Comparison of ENCODE assay signal across 8 mouse cellular contexts in the genomic region with DNA sequence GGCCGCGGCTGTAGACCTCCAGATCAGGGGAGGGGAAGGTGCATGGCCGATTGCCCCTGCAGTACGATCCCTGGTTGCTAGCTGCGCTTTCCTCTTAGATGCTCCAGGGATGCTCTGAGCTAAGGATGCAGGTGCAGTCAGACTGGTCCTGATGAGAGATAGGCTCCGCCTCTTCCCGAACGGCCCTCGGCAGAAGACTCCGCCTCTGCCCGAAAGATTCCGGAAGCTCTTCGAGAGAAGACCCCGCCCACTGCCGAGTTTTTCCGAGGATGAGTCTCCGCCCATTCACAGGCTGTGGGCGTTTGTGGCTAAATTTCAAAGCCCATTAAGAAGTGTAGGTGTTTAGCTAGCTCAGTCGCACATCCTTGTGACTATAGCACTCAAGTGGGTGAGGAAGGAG. TPM values are rescaled to one million over a fixed set of nuclear protein-coding genes. Genes with fewer than 3 reads are reported as not detected.
DNase-seq lines count a peak whose midpoint lies in the region; ATAC-seq lines count a peak whose summit lies in the region.
"Not testable (repeated sequence)": the region's sequence is repeated elsewhere in the genome, so short reads cannot be mapped to it uniquely, and the experiment has no call there.

No protein-coding gene starts in this region.

- not testable (repeated sequence) for H3K9me3 ChIP-seq in forebrain, embryonic 13.5 days (replicated peaks); heart, embryonic 16.5 days (replicated peaks; ENCODE audit: control insufficient read depth, low read length); liver, embryonic 11.5 days (ENCODE audit: control insufficient read depth, low read length)

- peak overlapping the region; percentile 73 for H3K27ac ChIP-seq in forebrain, embryonic 13.5 days
- not testable (repeated sequence) for H3K27ac ChIP-seq in heart, embryonic 16.5 days (ENCODE audit: low read length); liver, embryonic 11.5 days (ENCODE audit: low read depth, low read length)

- H3K4me2 ChIP-seq in forebrain, embryonic 13.5 days, result peak overlapping the region; percentile 59
- peak overlapping the region; percentile 41; the same call in 1 of the 2 replicates for H3K4me2 ChIP-seq in heart, embryonic 16.5 days (ENCODE audit: low read depth, low read length)
- H3K4me2 ChIP-seq in liver, embryonic 11.5 days, result peak overlapping the region; percentile 40

- WGBS in forebrain, embryonic 13.5 days, result 1% methylated on average over 19 of the region's 19 CpGs
- WGBS in heart, embryonic 16.5 days, result 1% methylated on average over 18 of the region's 19 CpGs
- 2% methylated on average over 17 of the region's 19 CpGs for WGBS in liver, embryonic 11.5 days

- DNase-seq in CD8-positive naive resting alpha-beta T cell, adult 2 months (ENCODE audit: low read depth in 2 of 2, low spot score in 2 of 2), result peak; percentile 83 to 91
- peak; percentile 70 for DNase-seq in c-Kit-positive CD71-positive TER-119-positive erythroid progenitor cells, embryonic 14.5 days (ENCODE audit: low spot score)
- peak; percentile 92 for DNase-seq in kidney, postnatal 14 days
- peak; percentile 65 for DNase-seq in liver, embryonic 11.5 days (ENCODE audit: low spot score)
- DNase-seq in spleen, postnatal 36 days (ENCODE audit: low spot score in 2 of 2), result peak; percentile 89 to 93

- H3K9ac ChIP-seq in forebrain, embryonic 13.5 days, result peak overlapping the region; percentile 57; the same call in 1 of the 2 replicates
- not testable (repeated sequence) for H3K9ac ChIP-seq in heart, embryonic 16.5 days (ENCODE audit: low read length); liver, embryonic 11.5 days (ENCODE audit: low read depth, low read length)

- ATAC-seq in forebrain, embryonic 13.5 days, result peak; percentile 84
- ATAC-seq in heart, embryonic 16.5 days (replicated peaks; ENCODE audit: extremely low read depth, insufficient read depth, low FRiP score), result peak; percentile 49
- peak; percentile 61 for ATAC-seq in liver, embryonic 11.5 days (replicated peaks; ENCODE audit: low FRiP score)
- peak; percentile 76 for ATAC-seq in monocyte, adult 5-6 weeks (replicated peaks; ENCODE audit: insufficient number of reproducible peaks, low FRiP score, low TSS enrichment, poor library complexity, severe bottlenecking)

- not testable (repeated sequence) for H3K36me3 ChIP-seq in forebrain, embryonic 13.5 days (ENCODE audit: poor library complexity, severe bottlenecking); heart, embryonic 16.5 days (ENCODE audit: control insufficient read depth, insufficient read depth); liver, embryonic 11.5 days (ENCODE audit: control insufficient read depth, insufficient read depth, low read length)

- H3K4me1 ChIP-seq in forebrain, embryonic 13.5 days; heart, embryonic 16.5 days (ENCODE audit: control insufficient read depth, insufficient read depth, low read length); liver, embryonic 11.5 days (replicated peaks; ENCODE audit: control insufficient read depth, insufficient read depth, low read length): not testable (repeated sequence)

- H3K4me3 ChIP-seq in forebrain, embryonic 13.5 days, result peak overlapping the region; percentile 55
- not testable (repeated sequence) for H3K4me3 ChIP-seq in heart, embryonic 16.5 days (ENCODE audit: low read length); liver, embryonic 11.5 days (ENCODE audit: low read depth, low read length)

- not testable (repeated sequence) for H3K27me3 ChIP-seq in forebrain, embryonic 13.5 days; heart, embryonic 16.5 days (ENCODE audit: control insufficient read depth, insufficient read depth, low read length); liver, embryonic 11.5 days (replicated peaks; ENCODE audit: control insufficient read depth, insufficient read depth, low read length)

RNA-seq across cellular contexts. Expression of a gene that starts 2.6 kb away (rescaled TPM):
- 218 and 237 TPM in 2 replicates for polyA plus RNA-seq in forebrain, embryonic 13.5 days (2015; fragmentation: Nextera tagmentation; extraction: Ambion mirVana)
- polyA plus RNA-seq in heart, embryonic 16.5 days (2015; fragmentation: Nextera tagmentation; extraction: Ambion mirVana), result 8.1 and 8.2 TPM in 2 replicates
- polyA plus RNA-seq in liver, embryonic 11.5 days (2014; fragmentation: Nextera tagmentation; extraction: Ambion mirVana), result 4.7 and 5.2 TPM in 2 replicates
- total RNA-seq in monocyte, adult 5-6 weeks (2017), result 3.3 to 9.0 TPM (median 3.9 TPM) in 3 replicates

RNA-seq across cellular contexts. Expression of a gene that starts 55.8 kb away (rescaled TPM):
- 49.5 and 52.6 TPM in 2 replicates for polyA plus RNA-seq in forebrain, embryonic 13.5 days (2015; fragmentation: Nextera tagmentation; extraction: Ambion mirVana)
- 59.0 and 59.4 TPM in 2 replicates for polyA plus RNA-seq in heart, embryonic 16.5 days (2015; fragmentation: Nextera tagmentation; extraction: Ambion mirVana)
- polyA plus RNA-seq in liver, embryonic 11.5 days (2014; fragmentation: Nextera tagmentation; extraction: Ambion mirVana), result 33.9 and 34.4 TPM in 2 replicates
- total RNA-seq in monocyte, adult 5-6 weeks (2017), result 49.6 to 61.6 TPM (median 59.0 TPM) in 3 replicates

Comparison
In these comparisons a context has a peak if more than half of its experiments do, and no peak if none do; other contexts are left out.
1. RNA of a gene that starts 2.6 kb away (polyA plus RNA-seq): 218 to 237 TPM in forebrain, embryonic 13.5 days; 8.1 to 8.2 TPM in heart, embryonic 16.5 days and 4.7 to 5.2 TPM in liver, embryonic 11.5 days; every median in the first group is over 10 times any median in the second.
2. Peak in every context shown above with its lines, with median percentiles within 50 percentile points of each other: DNase-seq, ATAC-seq and H3K4me2 ChIP-seq.